Mouse (Mus musculus) adrenal gland, postnatal 10 days (tissue): ENCODE measurements around the gene Smchd1. TPM values are rescaled to one million over a fixed set of nuclear protein-coding genes. Genes with fewer than 3 reads are reported as not detected.
"Not testable (repeated sequence)": the region's sequence is repeated elsewhere in the genome, so short reads cannot be mapped to it uniquely, and the experiment has no call there.

Experiments used
- DNase-seq: peaks from one replicate; pipeline ENCODE4 v3.0.0; 2021; ENCODE audit warnings: mixed read lengths
- total RNA-seq, 2 experiments: library from RNA; stranded (reverse); gene quantifications; 2 replicates each; pipeline ENCODE4 v1.2.3; 2021

Gene Smchd1
- total RNA-seq, 2 experiments from 2014 or later = 32.9 to 43.5 TPM

- DNase-seq = no peak
Observed at GRCm38 (mm10) chr17:71444718-71445117, 30.4 kb downstream of the Smchd1 start.

DNA sequence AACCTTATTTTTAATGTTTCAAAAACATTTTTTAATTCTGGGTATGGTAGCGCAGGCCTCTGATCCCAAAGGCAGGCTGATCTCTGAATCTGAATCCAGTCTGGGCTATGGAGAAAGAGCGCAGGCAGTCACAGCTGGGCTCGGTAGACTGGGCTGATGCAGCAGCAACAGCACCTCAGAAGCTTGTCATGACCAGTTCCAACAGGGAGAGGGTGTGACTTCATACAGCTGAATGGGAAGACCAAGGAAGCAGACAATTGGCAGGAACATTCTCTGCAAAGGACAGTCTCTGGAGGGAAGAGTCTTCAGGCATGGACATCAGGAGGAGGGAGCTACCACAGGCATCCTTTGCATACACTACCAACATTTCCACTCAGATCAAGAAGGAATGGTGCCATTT lies 31.0 kb downstream of the Smchd1 start:
- no peak for DNase-seq

DNA sequence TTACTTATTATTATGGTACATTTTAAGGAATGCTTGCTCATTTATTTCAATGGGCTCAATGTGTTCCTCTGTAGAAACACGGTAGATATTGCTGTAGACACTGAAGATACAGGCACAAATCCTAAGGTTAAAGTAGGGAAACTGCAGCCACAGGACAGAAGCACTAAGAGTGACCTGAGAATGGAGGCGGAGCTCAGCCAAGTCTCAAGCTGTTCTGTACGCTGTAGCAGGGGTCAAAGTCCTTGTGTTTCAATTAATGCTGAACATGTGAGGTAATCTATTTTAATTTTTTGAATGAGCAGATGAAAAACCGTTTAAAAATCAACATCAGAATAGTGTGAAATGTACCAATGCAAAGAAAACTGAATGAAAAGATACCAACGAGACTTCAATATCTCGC lies 31.9 kb downstream of the Smchd1 start:
- no peak for DNase-seq

DNA sequence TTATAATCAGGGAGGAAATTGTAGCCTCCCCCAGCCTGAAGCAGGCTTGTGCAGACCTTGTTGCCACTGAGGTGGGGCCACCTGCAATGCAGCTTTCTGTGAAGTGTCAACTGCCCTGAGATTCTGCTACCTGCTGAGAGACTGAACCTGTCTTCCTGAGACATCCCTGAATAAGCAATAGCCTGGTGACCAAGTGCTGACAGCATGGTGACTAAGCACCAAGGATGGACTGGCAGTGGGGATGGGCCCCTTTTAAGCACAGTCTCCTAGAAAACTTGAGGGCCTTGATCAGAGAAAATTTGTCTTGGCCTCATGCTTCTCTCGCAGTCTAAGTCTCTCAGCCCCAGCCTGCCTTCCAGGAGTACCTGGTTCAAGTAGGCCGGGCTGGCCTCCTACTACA lies 52.6 kb downstream of the Smchd1 start:
- not testable (repeated sequence) for DNase-seq

DNA sequence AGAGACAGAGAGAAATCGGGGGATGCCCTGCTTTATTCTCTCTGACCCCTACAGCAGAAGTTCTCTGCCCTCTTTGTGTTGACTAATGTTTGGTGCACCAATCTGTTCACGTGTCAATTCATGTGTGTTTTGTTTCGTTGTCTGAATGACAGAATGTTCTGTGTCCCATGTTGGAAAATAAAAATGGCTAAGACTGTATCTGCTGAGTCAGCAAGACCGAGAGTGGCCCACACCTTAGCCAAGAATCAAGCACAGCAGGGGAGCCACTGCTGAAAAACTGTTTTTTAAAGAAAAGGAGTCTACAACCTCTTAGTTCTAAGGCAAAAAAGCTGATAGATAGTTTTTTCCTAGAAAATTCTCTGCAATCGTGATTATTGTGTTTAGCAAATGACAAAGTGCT lies 55.7 kb downstream of the Smchd1 start:
- not testable (repeated sequence) for DNase-seq

DNA sequence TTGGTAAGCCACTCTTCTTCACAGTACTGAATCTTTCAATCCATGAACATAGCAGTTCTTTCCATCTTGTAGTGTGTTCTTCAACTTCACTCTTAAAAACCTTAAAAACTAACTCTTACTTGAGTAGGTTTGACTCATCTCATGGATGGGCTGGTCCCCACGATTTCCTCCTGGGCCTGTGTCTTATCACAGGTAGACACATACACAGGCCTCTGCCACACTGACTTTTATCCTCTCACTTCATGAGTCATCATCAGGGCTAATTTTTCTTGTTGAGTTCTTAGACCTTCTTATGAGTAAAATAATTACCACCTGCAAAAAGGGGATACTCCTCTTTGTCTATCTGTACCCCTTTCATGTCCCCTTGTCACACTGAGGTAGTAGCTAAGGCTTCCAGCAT lies 58.1 kb downstream of the Smchd1 start:
- no peak for DNase-seq

GRCm38 (mm10) chr17:71387401-71387800 lies 87.7 kb downstream of the Smchd1 start:
- DNase-seq = peak; percentile 53

DNA sequence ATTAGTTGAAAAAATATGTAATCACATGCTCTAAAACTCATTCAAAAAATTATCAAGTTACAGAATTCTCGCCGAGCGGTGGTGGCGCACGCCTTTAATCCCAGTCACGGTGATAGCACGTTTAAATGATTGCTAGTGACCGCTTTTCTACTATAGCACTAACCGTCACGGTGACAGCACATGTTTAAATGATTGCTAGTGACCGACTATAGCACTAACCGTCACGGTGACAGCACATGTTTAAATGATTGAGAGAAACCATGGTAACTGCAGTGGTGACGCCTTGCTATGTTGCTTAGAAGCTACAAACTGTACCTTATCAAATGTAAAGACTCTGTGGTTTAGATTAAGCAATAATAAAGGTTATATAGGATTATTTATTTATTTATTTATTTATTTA lies 94.8 kb downstream of the Smchd1 start:
- no peak for DNase-seq

- no peak for DNase-seq
Observed at GRCm38 (mm10) chr17:71377901-71378300, 97.2 kb downstream of the Smchd1 start.

DNA sequence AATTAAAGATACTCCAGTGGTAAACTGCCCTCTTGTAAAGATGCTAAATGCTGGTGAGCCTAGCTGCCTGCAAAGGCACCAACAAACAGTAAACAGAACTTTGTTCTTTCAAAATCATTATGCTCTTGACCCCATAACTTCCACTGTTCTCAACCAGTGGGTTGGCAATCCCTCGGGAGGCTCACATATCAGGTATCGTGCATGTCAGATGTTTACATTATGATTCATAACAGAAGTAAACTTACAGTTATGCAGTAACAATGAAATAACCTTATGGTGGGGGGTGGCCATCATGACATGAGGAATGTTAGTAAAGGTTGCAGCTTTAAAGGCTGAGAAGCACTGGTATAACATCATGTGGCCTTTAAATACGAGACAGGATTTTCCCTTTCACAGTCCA lies 119.6 kb downstream of the Smchd1 start:
- no peak for DNase-seq

GRCm38 (mm10) chr17:71354205-71354604 lies 120.9 kb downstream of the Smchd1 start:
- no peak for DNase-seq

DNA sequence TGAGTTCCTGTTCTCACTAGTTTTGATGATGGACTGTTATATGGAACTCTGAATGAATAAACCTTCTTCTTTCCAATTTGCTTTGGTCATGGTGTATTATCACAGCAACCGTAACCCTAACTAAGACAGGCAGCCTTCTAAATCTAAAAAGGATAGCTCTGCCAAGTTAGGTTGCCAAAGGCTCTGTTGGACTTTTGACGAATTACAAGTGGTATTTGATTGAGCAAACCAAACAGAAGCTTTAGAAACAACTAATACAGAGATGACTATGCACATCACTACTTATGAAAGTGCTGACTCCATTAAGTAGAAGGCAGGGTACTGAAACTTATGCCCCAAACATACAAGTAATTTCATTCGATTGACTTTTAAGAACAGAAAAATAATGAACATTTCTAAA lies 127.0 kb downstream of the Smchd1 start:
- no peak for DNase-seq

GRCm38 (mm10) chr17:71342006-71342405 lies 133.1 kb downstream of the Smchd1 start:
- no peak for DNase-seq

DNA sequence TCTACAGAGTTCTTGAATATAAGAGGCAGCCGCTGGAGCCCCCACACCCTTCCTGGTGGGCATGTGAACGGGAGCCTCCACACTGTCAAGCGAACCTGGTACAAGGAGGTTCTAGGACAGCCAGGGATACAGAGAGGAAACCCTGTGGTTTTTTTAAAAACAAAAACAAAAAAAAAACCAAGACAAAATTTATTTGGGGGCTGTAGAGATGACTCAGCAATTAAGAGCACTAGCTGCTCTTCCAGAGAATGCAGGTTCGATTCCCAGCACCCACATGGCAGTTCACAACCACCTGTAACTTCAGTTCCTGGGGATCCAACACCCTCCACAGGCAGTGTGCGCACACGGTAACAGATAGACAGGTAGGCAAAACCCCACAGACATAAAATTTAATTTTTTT lies 136.5 kb downstream of the Smchd1 start:
- no peak for DNase-seq

DNA sequence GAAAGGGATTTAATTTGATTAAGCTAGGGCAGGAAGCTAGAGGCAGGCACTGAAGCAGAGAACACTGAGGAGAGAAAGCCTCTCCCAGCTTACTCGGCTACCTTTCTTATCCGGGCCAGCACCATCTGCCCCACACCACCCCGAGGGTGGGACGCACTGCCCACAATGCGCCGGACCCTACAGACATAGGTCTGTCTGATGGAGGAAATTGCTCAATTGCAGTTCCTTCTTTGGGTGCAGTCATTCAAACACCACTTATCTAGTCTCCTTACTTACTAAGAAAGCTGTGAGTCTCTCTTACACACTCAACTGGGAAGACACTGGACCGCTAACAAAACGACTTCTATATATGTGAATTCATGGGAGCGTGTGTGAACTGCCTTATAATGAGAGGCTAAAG lies 137.6 kb downstream of the Smchd1 start:
- no peak for DNase-seq

GRCm38 (mm10) chr17:71336421-71336820 lies 138.7 kb downstream of the Smchd1 start:
- DNase-seq = no peak

DNA sequence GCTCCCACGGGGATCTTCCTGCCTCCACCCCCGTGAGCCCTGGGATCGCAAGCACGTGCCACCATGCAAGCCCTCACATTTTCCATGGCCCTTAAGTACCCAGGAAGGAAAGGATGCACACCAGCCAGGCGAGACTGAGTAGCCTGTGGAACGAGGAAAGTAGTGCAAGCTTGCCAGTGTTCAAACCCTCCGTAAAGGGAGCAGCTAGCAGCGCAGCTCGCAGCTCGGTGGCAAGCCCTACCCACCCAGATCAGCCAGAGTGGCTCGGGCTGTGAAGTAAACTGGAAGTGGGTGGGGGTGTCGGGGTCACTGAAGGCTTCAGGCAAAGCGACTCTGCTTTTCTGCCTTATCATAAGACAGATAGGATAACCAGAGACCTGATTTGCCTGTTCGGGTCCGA lies 142.8 kb downstream of the Smchd1 start:
- DNase-seq = no peak

- not testable (repeated sequence) for DNase-seq
Observed at GRCm38 (mm10) chr17:71320731-71321130, 154.4 kb downstream of the Smchd1 start.

- DNase-seq = no peak
Observed at GRCm38 (mm10) chr17:71319361-71319760, 155.8 kb downstream of the Smchd1 start.

- no peak for DNase-seq
Observed at GRCm38 (mm10) chr17:71317571-71317970, 157.6 kb downstream of the Smchd1 start.

- no peak for DNase-seq
Observed at GRCm38 (mm10) chr17:71314315-71314714, 160.8 kb downstream of the Smchd1 start.

GRCm38 (mm10) chr17:71311340-71312171 lies 163.6 kb downstream of the Smchd1 start, which contains the start of gene Emilin2:
Gene Emilin2 (minus strand): TSS chr17:71311978.
- DNase-seq = peak; percentile 55

DNA sequence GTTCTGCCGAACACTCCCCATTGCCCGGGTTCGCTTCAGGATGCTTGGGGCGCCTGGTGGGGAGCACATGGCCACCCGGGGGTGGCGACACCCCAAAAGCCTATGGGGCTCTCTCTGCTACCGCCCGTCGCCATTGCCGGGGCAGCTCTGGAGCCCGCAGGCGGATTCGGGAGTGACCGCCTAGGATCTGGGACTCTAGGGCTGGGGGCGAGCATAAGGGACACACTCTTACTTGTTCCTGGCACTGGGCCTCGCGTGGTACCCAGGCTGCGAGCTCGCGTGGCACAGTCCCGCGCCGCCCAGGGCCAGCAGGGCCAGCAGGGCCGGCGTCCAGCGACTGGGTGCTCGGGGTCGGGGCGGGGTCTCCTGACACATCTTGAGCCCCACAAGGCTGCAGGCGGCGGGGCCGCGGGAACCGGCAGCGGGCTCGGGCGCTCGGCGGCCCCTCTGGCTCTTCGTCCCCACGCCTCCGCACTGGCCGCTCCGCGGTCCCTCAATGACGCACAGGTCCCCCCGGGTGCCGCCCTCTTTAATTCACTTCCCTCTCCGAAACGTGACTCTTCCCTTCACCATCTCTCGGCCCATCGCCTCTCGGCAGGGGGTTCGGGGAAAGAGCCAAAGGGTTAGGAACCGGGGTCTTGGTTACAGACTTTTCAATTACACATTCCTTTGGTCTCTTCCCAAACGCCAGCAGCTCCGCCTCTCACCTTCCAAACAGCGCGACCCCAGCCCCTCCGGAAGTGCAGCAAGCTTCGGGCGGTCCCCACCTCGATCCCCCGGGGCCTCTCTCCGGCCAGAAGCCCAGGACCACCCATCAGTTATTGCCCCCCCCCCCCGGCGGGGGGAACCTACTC lies 164.4 kb downstream of the Smchd1 start:
- peak; percentile 54 for DNase-seq
